Mouse (Mus musculus): ENCODE data around the gene Taf1c.

Taf1c gene

DNA sequence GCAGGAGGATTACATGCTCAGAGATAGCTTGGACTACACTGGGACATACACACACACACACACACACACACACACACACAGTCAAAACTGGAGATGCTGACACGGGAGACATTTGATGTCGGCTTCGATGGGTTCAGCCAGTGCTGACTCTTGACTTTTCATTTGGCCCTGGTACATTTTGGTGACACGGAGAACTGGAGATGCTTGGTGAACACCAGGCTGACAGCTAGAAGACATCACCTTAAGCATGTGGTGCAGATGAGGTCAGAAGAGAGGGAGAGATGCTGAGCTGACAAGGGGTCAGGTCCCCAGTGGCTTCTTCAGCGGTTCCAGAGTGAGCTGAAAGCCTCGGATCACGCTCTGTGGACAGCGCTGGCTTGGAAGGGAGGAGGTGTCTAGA lies 18.0 kb upstream of the Taf1c start:
- DNase-seq (ENCODE audit: low spot score), result no peak

DNA sequence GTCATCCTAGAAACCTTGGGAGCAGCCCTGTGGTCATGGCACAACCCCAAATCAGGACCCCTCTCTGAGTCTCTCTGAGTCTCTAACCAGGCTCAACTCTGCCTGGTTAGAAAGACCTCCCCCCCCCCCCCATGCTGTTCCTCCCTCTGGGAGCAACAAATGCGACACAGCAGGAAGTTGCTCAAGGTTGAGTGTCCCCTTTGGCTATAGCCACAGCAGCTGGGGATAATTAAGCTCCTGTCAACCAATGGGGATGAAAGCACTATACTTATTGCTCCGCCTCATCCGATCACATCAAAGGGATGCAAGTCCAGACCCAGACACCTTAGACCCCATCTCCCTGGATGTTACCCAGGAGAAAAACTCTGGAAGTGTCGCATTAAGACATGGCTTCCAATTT lies 17.5 kb upstream of the Taf1c start:
- no peak for DNase-seq (ENCODE audit: low spot score)

DNA sequence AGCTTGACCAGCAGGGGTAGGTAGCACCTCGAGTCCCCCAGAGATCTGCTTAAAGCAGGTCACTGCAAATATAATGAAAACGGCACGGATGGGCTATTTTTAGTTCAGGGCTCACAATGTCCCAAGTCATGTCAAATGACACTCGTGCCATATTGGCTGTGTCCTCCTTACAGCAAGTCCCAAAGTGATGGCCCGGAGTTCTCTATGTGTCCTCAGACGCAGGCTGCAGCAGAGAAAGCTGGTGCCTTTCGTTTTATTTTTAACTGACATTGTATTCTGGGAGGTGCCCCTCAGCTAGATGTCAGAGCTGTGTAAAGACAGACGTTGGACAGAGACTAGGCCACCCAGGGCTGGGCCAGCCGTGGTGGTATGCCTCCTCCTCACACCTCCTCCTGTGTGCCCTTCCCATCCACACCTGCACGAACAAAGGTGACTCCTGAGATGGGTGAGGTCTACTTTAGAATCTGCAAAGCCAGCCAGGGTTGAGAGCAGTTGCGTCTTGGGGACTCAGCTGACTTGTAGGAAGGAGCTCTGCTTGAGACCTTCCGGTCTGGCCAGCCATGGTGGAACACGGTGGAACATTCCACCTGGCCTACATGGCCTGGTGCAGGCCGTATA lies 15.9 kb upstream of the Taf1c start:
- no peak for DNase-seq (ENCODE audit: low spot score)

DNA sequence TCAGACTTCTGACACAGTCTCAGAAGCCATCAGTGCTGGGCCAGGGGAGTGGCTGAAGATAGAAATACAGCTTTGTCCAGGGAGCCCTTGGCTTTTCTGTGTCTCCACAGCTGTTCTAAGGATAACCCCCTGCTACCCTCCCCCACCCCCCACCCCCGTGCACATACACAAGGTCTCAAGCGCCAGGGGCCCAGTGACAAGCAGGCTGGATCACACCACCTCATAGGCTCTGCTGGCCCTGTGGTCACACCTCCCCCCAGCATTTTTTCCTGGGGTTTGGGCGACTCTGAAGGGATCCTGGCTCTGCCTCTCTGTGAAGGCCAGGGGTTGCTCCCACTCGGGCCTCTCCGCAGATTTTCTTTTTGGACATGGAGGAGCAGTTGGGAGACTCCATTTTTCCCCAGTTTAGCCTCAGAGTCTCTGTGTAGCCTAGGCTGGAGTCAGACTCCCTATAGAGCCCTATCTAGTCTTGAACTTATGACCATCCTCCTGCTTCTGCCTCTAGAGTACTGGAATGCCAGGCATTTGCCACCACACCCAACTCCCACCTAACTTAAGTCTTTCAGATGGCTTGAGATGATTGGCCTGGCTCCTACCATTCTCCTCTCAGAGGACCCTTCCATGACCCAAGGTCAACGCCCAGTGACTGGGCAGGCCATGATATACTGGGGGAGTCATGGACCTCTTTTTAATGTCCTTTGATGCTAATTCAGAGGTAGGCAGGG lies 15.3 kb upstream of the Taf1c start:
- no peak for DNase-seq (ENCODE audit: low spot score)

DNA sequence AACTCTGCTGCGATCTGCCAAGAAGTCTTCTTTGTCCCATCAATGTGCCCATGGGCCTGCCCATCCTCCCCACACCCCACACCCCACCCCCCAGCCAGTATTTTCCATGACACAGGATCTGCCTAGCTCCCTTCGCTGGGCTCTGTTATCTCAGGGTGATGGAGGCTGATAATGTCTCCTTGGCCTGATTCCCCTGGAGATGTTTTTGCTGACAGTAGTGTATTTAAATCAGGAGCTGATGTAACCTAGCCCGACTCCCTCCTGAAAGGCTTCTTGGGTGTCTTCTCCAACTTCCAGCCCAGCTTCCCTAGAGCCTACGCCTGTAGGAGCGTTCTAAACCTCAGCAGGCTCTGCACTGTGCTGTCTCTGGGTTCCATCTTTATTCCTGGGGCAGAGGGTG lies 13.9 kb upstream of the Taf1c start:
- DNase-seq (ENCODE audit: low spot score), result no peak

DNA sequence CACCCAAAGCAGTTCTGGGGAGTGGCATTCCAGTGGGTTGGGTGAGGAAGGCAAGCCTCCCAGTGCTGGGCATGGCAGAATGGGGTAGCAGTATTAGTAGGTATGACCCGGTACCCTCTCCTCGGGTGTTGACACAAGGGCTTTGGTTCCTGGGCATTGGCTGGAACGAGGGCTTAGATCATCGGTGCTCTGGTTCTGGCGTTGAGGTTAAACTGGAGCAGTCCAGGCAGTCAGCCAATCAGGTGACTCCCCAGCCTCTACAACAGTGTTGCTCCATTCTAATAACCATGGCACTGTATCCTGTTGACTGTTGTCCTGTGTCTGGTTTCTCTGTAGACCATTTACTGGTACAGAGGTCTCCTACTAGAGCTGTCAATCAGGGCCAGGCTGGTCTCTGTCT lies 12.6 kb upstream of the Taf1c start:
- DNase-seq (ENCODE audit: low spot score), result no peak

DNA sequence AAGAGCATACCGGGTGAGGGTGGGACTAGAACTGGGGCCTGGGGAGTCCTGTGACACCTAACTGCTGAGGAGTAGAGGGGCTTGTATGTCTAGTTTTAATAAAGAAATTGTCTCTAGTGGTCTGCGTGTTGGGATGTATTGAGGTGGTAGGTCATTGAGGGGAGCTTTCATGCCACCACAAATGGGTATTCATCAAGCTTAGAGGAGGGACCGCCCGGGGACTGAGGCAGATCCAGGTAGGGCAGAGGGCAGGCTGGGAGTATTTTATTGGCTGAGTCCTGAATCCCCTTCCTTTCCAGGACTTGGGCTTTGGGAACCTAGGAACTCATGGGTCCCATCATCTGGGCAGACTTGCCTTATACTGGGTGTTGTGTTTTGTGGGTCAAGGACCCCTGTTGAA lies 11.8 kb upstream of the Taf1c start:
- DNase-seq (ENCODE audit: low spot score), result no peak

DNA sequence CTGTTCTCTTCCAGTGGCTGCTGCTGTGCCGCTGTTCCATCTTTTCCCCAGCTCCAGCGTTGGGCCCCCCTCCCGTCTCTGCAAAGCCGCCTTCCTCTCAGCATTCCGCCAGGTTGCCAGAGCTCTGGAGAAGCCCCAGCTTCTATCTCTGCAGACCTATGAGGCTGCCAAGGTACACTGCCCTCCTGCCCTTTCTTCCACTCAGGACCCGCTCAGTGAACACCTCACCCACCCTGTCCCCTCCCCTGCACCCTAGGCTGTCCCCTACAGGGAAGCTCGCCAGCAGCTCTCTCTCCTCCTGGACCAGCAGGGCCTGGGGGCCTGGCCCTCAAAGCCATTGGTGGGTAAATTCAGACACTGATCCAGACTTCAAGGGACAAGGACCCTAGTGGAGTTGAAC lies 11.3 kb upstream of the Taf1c start:
- DNase-seq (ENCODE audit: low spot score), result no peak

DNA sequence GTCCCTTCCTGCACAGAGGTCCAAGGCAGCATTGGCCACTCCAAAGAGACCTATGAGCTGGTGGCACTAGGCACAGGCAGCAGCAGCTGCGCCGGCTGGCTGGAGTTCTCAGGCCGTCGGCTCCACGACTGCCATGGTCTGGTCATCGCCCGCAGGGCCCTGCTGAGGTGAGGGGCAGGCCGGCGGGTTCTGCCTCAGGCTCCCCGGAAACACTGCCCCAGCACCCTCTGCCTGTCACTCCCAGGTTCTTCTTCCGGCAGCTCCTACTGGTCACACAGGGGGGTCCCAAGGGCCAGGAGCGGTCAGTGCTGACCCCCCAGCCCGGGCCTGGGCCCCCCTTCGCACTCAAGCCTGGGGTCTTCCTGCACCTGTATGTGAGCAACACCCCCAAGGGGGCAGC lies 10.1 kb upstream of the Taf1c start:
- DNase-seq (ENCODE audit: low spot score), result no peak

DNA sequence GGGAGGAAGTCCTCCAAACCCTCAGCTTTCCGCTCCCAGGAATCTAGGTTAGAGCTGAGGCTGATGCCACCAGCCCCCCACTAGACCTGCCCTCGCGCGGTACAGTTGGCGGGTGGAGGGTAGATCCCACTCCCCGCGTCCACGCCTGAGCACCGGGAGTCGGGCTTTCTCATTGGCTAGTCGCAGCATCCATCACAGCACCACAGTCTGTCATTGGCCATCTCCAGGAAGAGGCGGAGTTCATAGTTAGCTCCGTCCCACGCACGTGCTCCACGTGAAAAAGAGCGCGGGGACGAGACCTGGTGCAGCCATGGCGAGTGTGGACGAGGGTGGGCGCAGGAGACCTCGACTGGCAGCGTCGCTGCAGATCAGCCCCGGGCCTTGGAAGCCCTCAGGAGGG lies 7.4 kb upstream of the Taf1c start, which contains the start of gene Adad2:
Gene Adad2 (plus strand): TSS at position 277 of the 400 bp plus-strand sequence.
- no peak for DNase-seq (ENCODE audit: low spot score)

DNA sequence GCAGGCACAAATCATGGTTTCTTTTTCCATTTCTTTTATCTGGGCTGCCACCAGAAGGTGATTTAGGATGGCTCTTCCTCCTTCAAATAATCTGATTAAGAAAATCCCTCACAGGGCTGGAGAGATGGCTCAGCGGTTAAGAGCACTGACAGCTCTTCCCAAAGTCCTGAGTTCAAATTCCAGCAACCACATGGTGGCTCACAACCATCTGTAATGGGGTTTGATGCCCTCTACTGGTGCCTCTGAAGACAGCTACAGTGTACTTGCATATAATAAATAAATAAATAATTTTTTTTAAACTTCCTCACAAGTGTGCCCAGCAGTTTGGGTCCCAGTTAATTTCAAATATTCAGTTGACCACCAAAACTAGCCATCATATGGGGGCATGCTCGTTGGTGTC lies 1.2 kb upstream of the Taf1c start:
- DNase-seq (ENCODE audit: low spot score), result no peak

DNA sequence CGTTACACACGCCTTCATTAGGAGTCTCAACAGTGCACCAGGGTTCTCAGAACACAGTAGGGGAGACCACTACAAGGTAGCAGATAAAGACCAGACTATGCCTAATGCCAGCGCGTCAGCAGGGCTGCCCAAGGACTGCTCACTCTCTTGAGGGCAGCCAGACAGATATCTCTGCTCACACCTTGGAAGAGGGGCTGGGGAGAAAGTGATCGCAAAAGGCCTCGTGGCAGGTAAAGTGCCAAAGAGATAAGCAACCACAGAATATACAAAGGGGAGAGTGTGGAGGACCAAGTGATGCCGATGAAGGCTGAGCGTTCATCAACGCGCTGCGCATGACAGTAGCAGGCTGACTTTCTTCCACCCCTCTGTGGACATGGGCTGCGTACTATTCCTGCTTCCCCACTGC lies 621 bp downstream of the Taf1c start:
- DNase-seq (ENCODE audit: low spot score), result no peak

DNA sequence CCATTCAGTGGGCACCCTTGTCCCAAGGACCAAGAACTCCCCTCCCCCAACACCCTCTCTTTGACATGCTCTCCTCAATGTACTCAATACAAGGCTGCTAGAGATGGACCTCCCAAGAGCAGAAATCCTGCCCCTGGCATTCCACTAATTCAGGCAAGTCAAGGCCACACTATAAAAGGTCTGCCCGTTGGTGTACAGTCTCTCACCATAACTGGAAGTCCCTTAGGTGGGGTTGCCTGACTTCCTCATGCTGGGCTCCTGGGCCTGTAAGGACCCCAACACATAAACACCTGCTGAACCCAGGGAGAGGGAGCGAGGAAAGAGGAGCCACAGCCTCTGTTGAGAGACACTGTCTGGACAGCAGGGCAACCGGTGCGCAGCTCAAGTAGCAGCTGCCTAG lies 1.3 kb downstream of the Taf1c start:
- DNase-seq (ENCODE audit: low spot score), result no peak

DNA sequence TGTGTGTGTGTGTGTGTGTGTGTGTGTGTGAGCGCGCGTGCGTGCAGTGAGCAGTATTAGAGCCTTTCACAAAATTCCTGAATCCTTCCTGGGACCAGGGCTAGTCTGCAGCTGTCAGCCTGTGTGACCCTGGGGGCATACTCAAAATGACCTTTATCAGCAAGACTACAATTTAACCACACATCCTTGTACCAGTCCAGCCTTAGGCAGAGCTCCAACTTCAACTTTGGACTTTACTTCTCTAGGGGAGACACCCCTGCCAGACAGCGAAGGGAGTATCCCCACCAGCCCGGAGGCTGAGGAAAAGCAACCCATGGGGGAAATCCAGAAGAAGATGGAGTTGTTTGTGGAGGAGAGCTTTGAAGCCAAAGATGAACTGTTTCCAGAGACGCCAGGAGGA lies 13.6 kb downstream of the Taf1c start:
- DNase-seq (ENCODE audit: low spot score), result no peak

DNA sequence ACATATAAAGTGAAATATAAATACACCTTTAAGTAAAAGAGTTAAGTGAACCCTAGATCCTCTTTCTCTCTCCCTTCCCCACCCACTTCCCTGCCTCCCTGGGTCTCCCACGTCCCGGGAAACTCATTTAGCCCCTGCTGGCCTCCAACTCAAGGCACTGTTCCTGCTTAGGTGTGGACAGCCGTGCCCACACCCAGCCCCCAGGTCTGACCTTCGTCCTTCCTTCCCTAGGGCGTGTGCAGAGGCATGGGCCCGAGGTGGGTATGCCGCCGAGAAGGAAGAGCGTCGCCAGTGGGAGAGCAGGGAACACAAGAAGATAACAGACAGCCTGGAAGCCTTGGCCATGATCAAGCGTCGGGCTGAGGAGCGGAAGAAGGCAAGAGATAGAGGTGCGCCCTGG lies 14.7 kb downstream of the Taf1c start:
- no peak for DNase-seq (ENCODE audit: low spot score)

DNA sequence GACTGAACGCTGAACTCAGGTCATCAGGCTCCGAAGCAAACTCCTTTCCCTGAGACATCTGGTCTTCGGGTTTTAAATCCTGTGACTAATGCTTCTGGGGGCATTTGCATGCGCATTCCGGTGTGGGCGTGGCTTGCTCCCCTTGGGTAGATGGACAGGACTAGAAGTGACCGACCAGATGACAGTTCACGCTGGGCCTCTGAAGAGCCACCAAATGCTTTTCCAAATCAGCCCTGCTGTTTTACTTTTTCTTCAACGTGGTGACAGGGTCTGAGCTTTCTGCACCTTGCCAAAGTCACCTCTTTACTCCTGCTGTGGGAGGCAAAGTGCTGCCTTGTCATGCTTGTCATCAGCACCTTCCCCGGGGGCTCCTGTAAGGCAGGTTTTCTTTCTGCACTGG lies 16.2 kb downstream of the Taf1c start:
- no peak for DNase-seq (ENCODE audit: low spot score)

DNA sequence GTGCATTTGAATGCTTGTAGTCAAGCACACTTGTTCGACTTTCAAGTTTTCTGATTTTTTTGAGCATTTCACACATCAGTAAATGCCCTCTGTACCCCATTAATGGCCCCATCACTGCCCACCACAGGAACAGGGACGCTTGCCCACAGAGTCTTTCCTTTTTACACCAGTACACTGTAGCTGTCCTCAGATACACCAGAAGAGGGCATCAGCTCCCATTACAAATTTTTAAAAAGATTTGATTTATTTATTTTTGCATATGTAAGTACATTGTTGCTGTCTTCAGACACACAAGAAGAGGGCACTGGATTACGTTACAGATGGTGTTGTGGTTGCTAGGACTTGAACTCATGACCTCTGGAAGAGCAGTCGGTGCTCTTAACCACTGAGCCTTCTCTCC lies 16.7 kb downstream of the Taf1c start:
- DNase-seq (ENCODE audit: low spot score), result no peak

DNA sequence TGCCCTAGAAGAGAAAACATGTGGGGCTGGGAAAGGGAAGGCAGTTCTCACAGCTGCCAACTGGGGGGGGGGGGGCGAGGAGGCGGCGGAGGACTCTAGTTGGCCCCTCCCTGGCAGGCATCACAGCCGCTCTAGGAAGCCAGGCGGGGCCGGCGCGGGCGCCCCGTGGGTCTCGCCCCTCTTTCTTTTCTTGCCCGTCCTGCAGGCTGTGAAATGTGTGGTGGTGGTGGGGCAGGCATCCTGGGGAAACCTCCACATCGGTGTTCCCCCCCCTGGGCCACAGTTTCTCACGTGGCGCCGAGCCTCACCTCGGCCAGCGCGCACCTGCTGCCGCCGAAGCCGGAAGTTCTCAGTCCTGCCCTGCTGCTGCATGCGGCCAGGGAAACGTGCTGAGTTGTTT lies 19.1 kb downstream of the Taf1c start:
- no peak for DNase-seq (ENCODE audit: low spot score)

DNA sequence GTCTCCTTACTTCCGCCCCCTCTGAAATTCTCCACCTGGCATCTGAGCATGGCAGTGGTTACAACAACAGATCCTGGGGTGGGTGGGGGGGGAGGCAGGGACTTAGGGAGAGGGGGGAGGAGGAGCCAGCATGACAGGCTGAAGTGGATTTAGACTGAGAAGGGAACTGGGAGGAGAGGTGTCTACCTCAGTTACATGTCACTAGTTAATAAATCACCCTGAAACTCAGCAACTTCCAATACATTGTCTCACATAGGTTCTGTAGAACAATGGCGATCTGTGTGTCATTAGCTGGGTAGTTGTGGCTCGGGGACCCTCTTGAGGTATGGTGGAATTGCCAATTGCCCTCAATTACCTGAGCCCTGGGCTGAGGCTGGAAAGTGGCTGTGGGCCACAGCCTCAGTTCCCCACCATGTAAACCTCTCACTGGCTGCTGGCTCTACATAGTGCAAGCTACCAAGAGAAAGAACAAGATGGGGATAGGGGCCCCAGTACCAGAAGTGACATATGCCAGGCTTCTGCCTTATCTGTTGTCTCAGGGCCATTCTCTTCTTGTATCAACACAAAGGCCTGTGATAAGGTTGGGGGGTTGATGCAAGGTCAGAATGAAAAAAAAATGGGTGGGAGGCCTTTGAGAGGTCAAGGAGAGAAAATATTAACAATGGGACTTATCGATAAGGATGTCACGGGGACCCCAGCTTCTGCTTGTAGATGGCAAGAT lies 24.4 kb downstream of the Taf1c start:
- DNase-seq (ENCODE audit: low spot score), result no peak

DNA sequence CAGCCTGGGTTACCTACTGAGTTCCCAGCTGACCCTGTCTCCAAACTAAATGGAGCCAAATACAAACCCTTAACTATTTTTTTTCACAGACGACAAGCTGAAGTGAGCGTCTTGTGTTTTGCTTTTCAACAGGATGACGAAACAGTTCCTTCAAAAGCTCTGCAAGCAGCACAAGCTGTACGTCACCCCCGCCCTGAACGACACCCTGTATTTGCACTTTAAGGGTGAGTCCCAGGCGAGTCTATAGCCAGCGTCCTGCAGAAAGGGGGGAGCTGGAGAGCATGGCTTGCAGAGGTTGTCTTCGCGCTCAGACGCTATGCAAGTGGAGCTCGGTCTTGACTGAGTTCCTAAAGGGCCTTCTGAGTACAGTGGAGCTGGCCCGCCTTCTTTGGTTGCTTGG lies 25.9 kb downstream of the Taf1c start:
- no peak for DNase-seq (ENCODE audit: low spot score)

DNA sequence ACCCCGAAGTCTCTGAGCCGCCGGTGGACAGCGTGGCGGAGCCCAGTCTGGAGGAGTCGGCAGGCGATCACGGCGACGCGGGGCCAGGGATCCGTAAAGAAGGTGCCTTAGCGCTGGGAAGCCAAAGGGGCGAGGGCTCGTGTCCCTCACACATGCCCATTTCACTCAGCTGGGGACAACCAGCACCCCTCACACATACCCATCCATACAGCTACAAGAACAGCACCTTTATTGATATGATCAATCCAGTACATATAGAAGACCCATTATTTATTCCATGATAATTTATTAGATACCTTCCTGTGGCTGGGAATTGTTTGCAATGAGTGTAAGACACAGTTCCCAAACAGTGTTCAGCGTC lies 29.7 kb downstream of the Taf1c start:
- no peak for DNase-seq (ENCODE audit: low spot score)

DNA sequence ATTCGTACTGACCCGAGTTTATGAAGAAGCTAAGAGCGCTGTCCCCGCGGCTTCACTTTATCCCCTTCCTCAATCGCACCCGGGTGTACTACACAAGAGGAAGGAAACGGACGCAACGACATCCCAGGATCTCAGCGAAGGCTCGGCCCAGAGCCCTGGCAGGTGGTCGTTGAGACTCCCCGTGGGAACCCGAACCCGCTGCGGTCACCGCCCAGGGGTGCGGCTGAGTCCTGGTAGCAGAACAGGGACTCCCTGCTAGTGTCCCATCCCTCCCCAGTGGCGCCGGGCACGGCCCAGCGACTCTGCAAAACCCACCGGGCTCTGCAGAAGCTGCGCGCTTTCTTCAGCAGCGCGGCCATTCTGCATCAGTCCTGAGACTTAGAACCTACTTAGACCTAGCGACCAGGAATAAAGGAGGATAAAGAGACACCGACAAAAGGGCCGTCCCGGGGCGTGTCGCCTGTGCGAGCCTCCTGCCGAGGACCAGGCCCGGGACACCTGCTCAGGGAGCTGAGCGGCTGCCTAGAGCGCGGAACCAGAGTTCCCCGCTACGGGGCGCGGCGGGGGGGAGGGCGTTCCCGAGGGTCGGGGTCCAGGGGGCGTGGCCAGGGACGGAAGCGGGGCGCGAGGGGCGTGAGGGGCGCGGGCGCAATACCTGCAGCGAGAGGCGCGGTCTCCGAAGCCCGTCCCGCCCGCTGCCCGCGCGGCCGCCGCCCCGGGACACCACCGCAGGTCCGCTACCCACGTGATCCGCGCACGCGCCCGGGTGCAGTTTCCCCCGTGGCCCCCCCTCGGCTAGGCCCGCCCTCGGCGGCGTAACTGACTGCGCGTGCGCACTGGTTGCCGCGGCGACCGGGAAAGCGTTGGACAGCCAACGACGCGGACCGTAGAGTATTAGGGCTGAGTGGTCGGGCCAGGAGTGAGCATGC lies 30.3 kb downstream of the Taf1c start, which contains the start of the genes Hsdl1 and Dnaaf1:
Gene Hsdl1 (minus strand): TSS at position 747 of the 929 bp plus-strand sequence.
Gene Dnaaf1 (plus strand): TSS at position 799 of the 929 bp plus-strand sequence.
- DNase-seq (ENCODE audit: low spot score), result peak; percentile 98
